Mouse (Mus musculus): ENCODE results near the gene Tiam2. TPM values are rescaled to one million over a fixed set of nuclear protein-coding genes. Genes with fewer than 3 reads are reported as not detected.

The Tiam2 gene
- polyA plus RNA-seq, 1 experiment from 2014 or later: 3.2 TPM

DNA sequence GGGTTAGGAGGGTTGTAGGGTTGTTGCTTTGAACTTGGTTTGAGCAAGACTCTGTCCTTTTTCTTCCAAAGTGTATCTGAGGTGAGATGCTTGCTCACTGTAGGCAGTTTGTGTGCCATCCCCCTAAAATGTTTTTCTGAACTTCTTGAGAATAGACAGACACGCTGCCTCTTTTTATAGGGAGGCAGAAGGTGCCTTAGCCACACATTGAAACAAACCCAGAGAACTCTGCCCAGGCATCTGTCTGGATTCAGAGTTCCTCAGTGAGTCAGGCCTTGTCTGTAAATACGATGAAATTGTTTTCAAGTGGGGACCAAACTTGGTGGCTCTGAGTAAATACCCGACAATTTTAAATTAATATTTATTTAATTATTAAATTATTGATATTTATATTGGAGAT lies 172.2 kb downstream of the Tiam2 start:
- Histone ChIP-seq H3K36me3 (ENCODE audit: control insufficient read depth, insufficient read depth, low read length) (no peaks in the 10 kb centered on the region), H3K9me3 (ENCODE audit: control insufficient read depth, low read length) (no peaks in the 10 kb centered on the region), H3K4me2 (ENCODE audit: low read depth) (no peak overlapping the region), H3K4me1 (ENCODE audit: control insufficient read depth, insufficient read depth, low read length) (no peaks in the 10 kb centered on the region), H3K27me3 (ENCODE audit: control insufficient read depth, insufficient read depth, low read length) (no peaks in the 10 kb centered on the region), H3K4me3 (ENCODE audit: low read depth, low read length) (no peak overlapping the region), H3K9ac (ENCODE audit: low read length) (no peak overlapping the region), H3K27ac (ENCODE audit: low read depth, low read length) (no peak overlapping the region)
- DNase-seq (ENCODE audit: low spot score): no peak
- WGBS: 93% methylated on average over 3 of the region's 3 CpGs
- no peak for ATAC-seq (ENCODE audit: insufficient read depth, low FRiP score, low TSS enrichment)

DNA sequence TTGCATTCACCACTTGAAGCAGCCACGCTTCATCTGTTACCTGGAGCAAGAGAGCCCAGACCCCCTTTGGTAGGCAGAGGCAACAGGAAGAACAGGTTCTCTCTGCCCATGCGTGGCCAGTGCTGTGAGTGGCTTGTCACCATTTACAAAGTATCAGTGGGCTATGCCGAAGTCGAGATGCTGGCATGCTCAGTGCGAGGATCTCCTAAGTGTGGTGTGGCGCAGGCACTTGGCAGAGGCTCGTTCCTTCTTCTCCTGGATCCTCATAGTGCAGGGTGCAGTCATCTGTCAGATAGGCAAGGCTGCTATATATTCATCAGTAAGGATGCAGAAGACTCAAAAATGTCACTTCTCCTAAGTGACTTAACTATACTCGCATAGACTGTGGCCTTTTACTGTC lies 173.1 kb downstream of the Tiam2 start:
- Histone ChIP-seq H3K9me3 (ENCODE audit: control insufficient read depth, low read length) (no peaks in the 10 kb centered on the region), H3K27me3 (ENCODE audit: control insufficient read depth, insufficient read depth, low read length) (no peaks in the 10 kb centered on the region), H3K36me3 (ENCODE audit: control insufficient read depth, insufficient read depth, low read length) (no peaks in the 10 kb centered on the region), H3K4me1 (ENCODE audit: control insufficient read depth, insufficient read depth, low read length) (no peaks in the 10 kb centered on the region), H3K9ac (ENCODE audit: low read length) (no peak overlapping the region), H3K27ac (ENCODE audit: low read depth, low read length) (no peak overlapping the region), H3K4me2 (ENCODE audit: low read depth) (no peak overlapping the region), H3K4me3 (ENCODE audit: low read depth, low read length) (no peak overlapping the region)
- ATAC-seq (ENCODE audit: insufficient read depth, low FRiP score, low TSS enrichment): no peak
- DNase-seq (ENCODE audit: low spot score): no peak
- WGBS: 92% methylated on average over 8 of the region's 8 CpGs

GRCm38 (mm10) chr17:3500076-3500475 lies 173.7 kb downstream of the Tiam2 start:
- 94% methylated on average over 6 of the region's 6 CpGs for WGBS
- ATAC-seq (ENCODE audit: insufficient read depth, low FRiP score, low TSS enrichment) (no peak), DNase-seq (ENCODE audit: low spot score) (no peak)

DNA sequence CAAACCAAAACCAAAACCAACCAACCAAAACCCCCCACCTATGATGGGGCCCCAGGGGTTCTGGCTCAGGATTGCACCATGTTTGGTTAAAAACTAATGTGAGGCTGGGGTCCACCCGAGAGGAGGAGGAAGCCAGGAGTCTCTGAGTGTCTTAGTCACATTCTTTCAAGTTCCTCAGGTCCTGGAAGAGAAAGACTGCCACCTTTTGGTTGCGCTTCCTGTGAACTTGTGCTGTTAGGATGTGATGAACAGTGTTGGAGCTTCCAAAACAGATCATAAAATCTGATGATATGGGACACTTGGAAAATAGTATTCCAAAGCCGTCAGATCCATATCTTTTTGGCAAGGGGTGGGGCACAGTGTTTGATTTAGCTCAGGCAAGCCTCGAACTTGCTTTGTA lies 174.6 kb downstream of the Tiam2 start:
- Histone ChIP-seq H3K9ac (ENCODE audit: low read length) (no peak overlapping the region), H3K36me3 (ENCODE audit: control insufficient read depth, insufficient read depth, low read length) (no peaks in the 10 kb centered on the region), H3K9me3 (ENCODE audit: control insufficient read depth, low read length) (no peaks in the 10 kb centered on the region), H3K4me1 (ENCODE audit: control insufficient read depth, insufficient read depth, low read length) (no peaks in the 10 kb centered on the region), H3K4me2 (ENCODE audit: low read depth) (no peak overlapping the region), H3K27ac (ENCODE audit: low read depth, low read length) (no peak overlapping the region), H3K4me3 (ENCODE audit: low read depth, low read length) (no peak overlapping the region), H3K27me3 (ENCODE audit: control insufficient read depth, insufficient read depth, low read length) (no peaks in the 10 kb centered on the region)
- DNase-seq (ENCODE audit: low spot score): no peak
- ATAC-seq (ENCODE audit: insufficient read depth, low FRiP score, low TSS enrichment): no peak
- 86% methylated on average over 4 of the region's 4 CpGs for WGBS

More at GRCm38 (mm10) chr17:3500076-3500475, 173.7 kb downstream of the Tiam2 start:
- Histone ChIP-seq H3K4me3 (ENCODE audit: low read depth, low read length) (no peak overlapping the region), H3K4me1 (ENCODE audit: control insufficient read depth, insufficient read depth, low read length) (no peaks in the 10 kb centered on the region), H3K9me3 (ENCODE audit: control insufficient read depth, low read length) (no peaks in the 10 kb centered on the region), H3K9ac (ENCODE audit: low read length) (no peak overlapping the region), H3K27ac (ENCODE audit: low read depth, low read length) (no peak overlapping the region), H3K36me3 (ENCODE audit: control insufficient read depth, insufficient read depth, low read length) (no peaks in the 10 kb centered on the region), H3K4me2 (ENCODE audit: low read depth) (no peak overlapping the region), H3K27me3 (ENCODE audit: control insufficient read depth, insufficient read depth, low read length) (no peaks in the 10 kb centered on the region)

DNA sequence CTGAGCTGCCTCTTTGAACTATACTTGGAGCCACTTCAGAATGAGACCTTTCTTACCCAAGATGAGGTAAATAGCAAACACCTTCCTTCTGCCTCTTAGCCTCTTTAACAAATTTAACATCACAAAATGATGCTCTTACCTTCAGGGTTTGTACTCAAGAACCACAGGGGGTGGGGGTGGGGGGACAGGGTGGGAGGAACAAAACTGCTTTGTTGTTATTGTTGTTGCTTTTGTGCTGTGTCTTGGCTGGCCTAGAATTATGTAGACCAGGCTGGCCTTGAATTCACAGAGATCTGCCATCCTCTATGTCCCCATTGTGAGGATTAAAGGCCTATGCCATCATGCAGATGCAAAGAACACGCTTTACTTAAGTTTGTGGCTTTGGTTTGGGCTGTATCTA lies 179.3 kb downstream of the Tiam2 start:
- DNase-seq (ENCODE audit: low spot score): no peak

GRCm38 (mm10) chr17:3506508-3506907 lies 180.1 kb downstream of the Tiam2 start:
- Histone ChIP-seq H3K9ac (ENCODE audit: low read length) (no peak overlapping the region), H3K27ac (ENCODE audit: low read depth, low read length) (no peak overlapping the region), H3K36me3 (ENCODE audit: control insufficient read depth, insufficient read depth, low read length) (no peaks in the 10 kb centered on the region), H3K4me1 (ENCODE audit: control insufficient read depth, insufficient read depth, low read length) (no peaks in the 10 kb centered on the region), H3K4me2 (ENCODE audit: low read depth) (no peak overlapping the region), H3K9me3 (ENCODE audit: control insufficient read depth, low read length) (no peaks in the 10 kb centered on the region), H3K4me3 (ENCODE audit: low read depth, low read length) (no peak overlapping the region), H3K27me3 (ENCODE audit: control insufficient read depth, insufficient read depth, low read length) (no peaks in the 10 kb centered on the region)
- no peak for DNase-seq (ENCODE audit: low spot score)
- no peak for ATAC-seq (ENCODE audit: insufficient read depth, low FRiP score, low TSS enrichment)
- WGBS: 94% methylated on average over 8 of the region's 8 CpGs

More for the DNA sequence above, 179.3 kb downstream of the Tiam2 start:
- no peaks in the 10 kb centered on the region for H3K9me3 ChIP-seq (ENCODE audit: control insufficient read depth, low read length)
- ATAC-seq (ENCODE audit: insufficient read depth, low FRiP score, low TSS enrichment): no peak
- no peaks in the 10 kb centered on the region for H3K27me3 ChIP-seq (ENCODE audit: control insufficient read depth, insufficient read depth, low read length)
- no peaks in the 10 kb centered on the region for H3K4me1 ChIP-seq (ENCODE audit: control insufficient read depth, insufficient read depth, low read length)
- H3K4me2 ChIP-seq (ENCODE audit: low read depth): no peak overlapping the region
- H3K36me3 ChIP-seq (ENCODE audit: control insufficient read depth, insufficient read depth, low read length): no peaks in the 10 kb centered on the region
- no peak overlapping the region for H3K9ac ChIP-seq (ENCODE audit: low read length)
- H3K4me3 ChIP-seq (ENCODE audit: low read depth, low read length): no peak overlapping the region
- no peak overlapping the region for H3K27ac ChIP-seq (ENCODE audit: low read depth, low read length)
- WGBS: 86% methylated on average over 1 of the region's 1 CpGs

DNA sequence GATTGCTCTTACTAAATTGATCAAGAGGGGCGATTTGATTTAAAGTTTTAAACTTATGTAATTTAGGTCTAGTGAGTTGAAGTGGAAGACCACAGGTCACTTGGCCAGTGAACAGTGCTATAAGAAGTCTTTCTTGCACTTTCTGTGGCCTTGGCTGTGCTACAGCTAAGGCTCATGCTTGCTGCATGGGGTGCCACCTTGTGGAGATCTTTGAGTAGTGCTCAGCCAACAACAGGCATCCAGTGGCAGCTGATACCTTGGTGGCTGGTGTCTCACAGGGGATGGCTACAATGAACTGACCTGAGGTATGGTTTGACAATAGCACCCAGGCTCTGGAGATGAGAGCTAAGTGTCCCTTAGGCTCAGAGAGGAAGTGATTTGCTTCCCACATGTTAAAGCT lies 183.5 kb downstream of the Tiam2 start:
- WGBS: 26% methylated on average over 1 of the region's 1 CpGs
- peak; percentile 70 for DNase-seq (ENCODE audit: low spot score)
- Histone ChIP-seq H3K4me3 (ENCODE audit: low read depth, low read length) (no peak overlapping the region), H3K9ac (ENCODE audit: low read length) (no peak overlapping the region), H3K9me3 (ENCODE audit: control insufficient read depth, low read length) (no peaks in the 10 kb centered on the region), H3K36me3 (ENCODE audit: control insufficient read depth, insufficient read depth, low read length) (no peaks in the 10 kb centered on the region), H3K4me2 (ENCODE audit: low read depth) (no peak overlapping the region), H3K27me3 (ENCODE audit: control insufficient read depth, insufficient read depth, low read length) (no peaks in the 10 kb centered on the region), H3K27ac (ENCODE audit: low read depth, low read length) (no peak overlapping the region), H3K4me1 (ENCODE audit: control insufficient read depth, insufficient read depth, low read length) (no peaks in the 10 kb centered on the region)
- peak; percentile 41; the same call in 1 of the 2 replicates for ATAC-seq (ENCODE audit: insufficient read depth, low FRiP score, low TSS enrichment)

GRCm38 (mm10) chr17:3514316-3514715 lies 187.9 kb downstream of the Tiam2 start:
- no peak overlapping the region for H3K4me2 ChIP-seq (ENCODE audit: low read depth)
- no peak overlapping the region for H3K27ac ChIP-seq (ENCODE audit: low read depth, low read length)
- no peaks in the 10 kb centered on the region for H3K9me3 ChIP-seq (ENCODE audit: control insufficient read depth, low read length)
- ATAC-seq (ENCODE audit: insufficient read depth, low FRiP score, low TSS enrichment) (no peak), DNase-seq (ENCODE audit: low spot score) (no peak)
- no peaks in the 10 kb centered on the region for H3K36me3 ChIP-seq (ENCODE audit: control insufficient read depth, insufficient read depth, low read length)
- no peaks in the 10 kb centered on the region for H3K27me3 ChIP-seq (ENCODE audit: control insufficient read depth, insufficient read depth, low read length)
- WGBS: 88% methylated on average over 5 of the region's 5 CpGs
- no peak overlapping the region for H3K9ac ChIP-seq (ENCODE audit: low read length)
- H3K4me3 ChIP-seq (ENCODE audit: low read depth, low read length): no peak overlapping the region
- H3K4me1 ChIP-seq (ENCODE audit: control insufficient read depth, insufficient read depth, low read length): no peaks in the 10 kb centered on the region

GRCm38 (mm10) chr17:3515851-3516250 lies 189.5 kb downstream of the Tiam2 start:
- Histone ChIP-seq H3K36me3 (ENCODE audit: control insufficient read depth, insufficient read depth, low read length) (no peaks in the 10 kb centered on the region), H3K4me1 (ENCODE audit: control insufficient read depth, insufficient read depth, low read length) (no peaks in the 10 kb centered on the region), H3K27ac (ENCODE audit: low read depth, low read length) (no peak overlapping the region), H3K9ac (ENCODE audit: low read length) (no peak overlapping the region), H3K4me2 (ENCODE audit: low read depth) (no peak overlapping the region), H3K9me3 (ENCODE audit: control insufficient read depth, low read length) (no peaks in the 10 kb centered on the region), H3K4me3 (ENCODE audit: low read depth, low read length) (no peak overlapping the region), H3K27me3 (ENCODE audit: control insufficient read depth, insufficient read depth, low read length) (no peaks in the 10 kb centered on the region)
- no peak for DNase-seq (ENCODE audit: low spot score)
- WGBS: 91% methylated on average over 8 of the region's 8 CpGs
- no peak for ATAC-seq (ENCODE audit: insufficient read depth, low FRiP score, low TSS enrichment)

Measured in neural tube, embryonic 11.5 days (tissue).